Comparison of ENCODE assay signal across 21 mouse cellular contexts in genomic region chr19:43064155-43064554, GRCm38 (mm10).
DNase-seq lines count a peak whose midpoint lies in the region; ATAC-seq and TF ChIP-seq lines count a peak whose summit lies in the region.
"Had no signal": no experiment of that assay in that cellular context is flagged by ENCODE, and none has a peak within 500 bp of the region (broad histone marks: within the 10 kb centered on the region; RNA-seq: fewer than 3 reads in every experiment).

No protein-coding gene starts in this region.

- no peak for TF ChIP-seq POLR2A in liver, adult 2 months (IDR thresholded peaks at IDR 0.05; ENCODE audit: extremely low read depth, insufficient read depth, low read length)

- no peak overlapping the region for H3K4me3 ChIP-seq in heart, embryonic 11.5 days (ENCODE audit: low read depth, low read length)
- no peak overlapping the region for H3K4me3 ChIP-seq in liver, adult 2 months (ENCODE audit: insufficient read depth, low read depth, low read length)
- H3K4me3 ChIP-seq in liver, embryonic 11.5 days (ENCODE audit: low read depth, low read length) = no peak overlapping the region
- H3K4me3 ChIP-seq in midbrain, embryonic 15.5 days = no peak overlapping the region
- H3K4me3 ChIP-seq: embryonic facial prominence, embryonic 15.5 days; hindbrain, embryonic 15.5 days; limb, embryonic 12.5 days; liver, embryonic 15.5 days; megakaryocyte, embryonic 14.5 days; myocyte had no signal

- no peaks in the 10 kb centered on the region for H3K9me3 ChIP-seq in heart, embryonic 11.5 days (replicated peaks; ENCODE audit: control insufficient read depth, low read length)
- no peaks in the 10 kb centered on the region for H3K9me3 ChIP-seq in liver, embryonic 11.5 days (ENCODE audit: control insufficient read depth, low read length)
- no peaks in the 10 kb centered on the region for H3K9me3 ChIP-seq in midbrain, embryonic 15.5 days
- H3K9me3 ChIP-seq: embryonic facial prominence, embryonic 15.5 days; hindbrain, embryonic 15.5 days; limb, embryonic 12.5 days; liver, embryonic 15.5 days; megakaryocyte, embryonic 14.5 days had no signal

- intact Hi-C loops in heart, postnatal 10 days (cut with DNase I) = no loop called here

- H3K4me1 ChIP-seq in heart, embryonic 11.5 days (ENCODE audit: control insufficient read depth, insufficient read depth, low read length) = no peaks in the 10 kb centered on the region
- H3K4me1 ChIP-seq in liver, adult 2 months (ENCODE audit: control insufficient read depth, insufficient read depth, low read length) = no peaks in the 10 kb centered on the region
- 0 out of 2 replicates have a peak, but pooled peaks cover 2% of the 10 kb centered on the region for H3K4me1 ChIP-seq in liver, embryonic 11.5 days (replicated peaks; ENCODE audit: control insufficient read depth, insufficient read depth, low read length)
- no peaks in the 10 kb centered on the region for H3K4me1 ChIP-seq in midbrain, embryonic 15.5 days
- H3K4me1 ChIP-seq: embryonic facial prominence, embryonic 15.5 days; limb, embryonic 12.5 days; liver, embryonic 15.5 days had no signal

- no peaks in the 10 kb centered on the region for H3K79me2 ChIP-seq in liver, adult 2 months (ENCODE audit: control insufficient read depth, insufficient read depth, low read length)

- WGBS in heart, embryonic 11.5 days (ENCODE audit: insufficient replicate concordance) = 63% methylated on average over 2 of the region's 2 CpGs
- WGBS in liver, adult 2 months = 53% methylated on average over 2 of the region's 2 CpGs
- WGBS in liver, embryonic 11.5 days = 60% methylated on average over 2 of the region's 2 CpGs
- 82% methylated on average over 2 of the region's 2 CpGs for WGBS in midbrain, embryonic 15.5 days

- no peaks in the 10 kb centered on the region for H3K27me3 ChIP-seq in heart, embryonic 11.5 days (ENCODE audit: control insufficient read depth, insufficient read depth, low read length)
- H3K27me3 ChIP-seq in liver, adult 2 months (ENCODE audit: control insufficient read depth, insufficient read depth, low read length) = no peaks in the 10 kb centered on the region
- no peaks in the 10 kb centered on the region for H3K27me3 ChIP-seq in liver, embryonic 11.5 days (replicated peaks; ENCODE audit: control insufficient read depth, insufficient read depth, low read length)
- H3K27me3 ChIP-seq in midbrain, embryonic 15.5 days (replicated peaks) = no peaks in the 10 kb centered on the region
- H3K27me3 ChIP-seq: embryonic facial prominence, embryonic 15.5 days; hindbrain, embryonic 15.5 days; limb, embryonic 12.5 days; liver, embryonic 15.5 days; megakaryocyte, embryonic 14.5 days had no signal

- ATAC-seq in heart, embryonic 11.5 days (replicated peaks; ENCODE audit: insufficient number of reproducible peaks, low FRiP score, low TSS enrichment) = no peak
- no peak for ATAC-seq in liver, embryonic 11.5 days (replicated peaks; ENCODE audit: low FRiP score)
- ATAC-seq in midbrain, embryonic 15.5 days (replicated peaks) = no peak
- ATAC-seq: forebrain, embryonic 16.5 days; Patski had no signal

- no peak for TF ChIP-seq CTCF in liver, adult 2 months (IDR thresholded peaks at IDR 0.05; ENCODE audit: low read depth, low read length)

- no peak overlapping the region for H3K4me2 ChIP-seq in heart, embryonic 11.5 days
- H3K4me2 ChIP-seq in liver, embryonic 11.5 days = no peak overlapping the region
- no peak overlapping the region for H3K4me2 ChIP-seq in midbrain, embryonic 15.5 days
- H3K4me2 ChIP-seq: embryonic facial prominence, embryonic 15.5 days; hindbrain, embryonic 15.5 days; limb, embryonic 12.5 days; liver, embryonic 15.5 days had no signal

- DNase-seq in heart, postnatal 10 days = peak; percentile 14 to 23
- DNase-seq in liver, adult 2 months (ENCODE audit: extremely low read depth, low read depth, low spot score) = peak; percentile 21
- DNase-seq in liver, embryonic 11.5 days (ENCODE audit: low spot score) = no peak
- DNase-seq in 3T3-L1 (ENCODE audit: low read depth, low spot score) = peak; percentile 6
- DNase-seq in Muller cell, postnatal 12 days (ENCODE audit: inconsistent ontology term) = peak; percentile 1
- DNase-seq: adrenal gland, postnatal 10 days; B cell, adult 2 months; cerebellum, adult 9-11 months; gastrocnemius, postnatal 25 days; kidney, adult 18-20 months; midbrain, embryonic 14.5 days had no signal

- H3K27ac ChIP-seq in heart, embryonic 11.5 days (ENCODE audit: low read depth, low read length) = no peak overlapping the region
- no peak overlapping the region for H3K27ac ChIP-seq in liver, adult 2 months (replicated peaks; ENCODE audit: insufficient read depth, low read depth, low read length)
- no peak overlapping the region for H3K27ac ChIP-seq in liver, embryonic 11.5 days (ENCODE audit: low read depth, low read length)
- no peak overlapping the region for H3K27ac ChIP-seq in midbrain, embryonic 15.5 days
- H3K27ac ChIP-seq: embryonic facial prominence, embryonic 15.5 days; hindbrain, embryonic 15.5 days; limb, embryonic 12.5 days; liver, embryonic 15.5 days had no signal

- no peak overlapping the region for H3K9ac ChIP-seq in heart, embryonic 11.5 days (ENCODE audit: low read depth, low read length)
- H3K9ac ChIP-seq in liver, adult 2 months (ENCODE audit: low read depth, low read length) = no peak overlapping the region
- no peak overlapping the region for H3K9ac ChIP-seq in liver, embryonic 11.5 days (ENCODE audit: low read depth, low read length)
- H3K9ac ChIP-seq in midbrain, embryonic 15.5 days = no peak overlapping the region
- H3K9ac ChIP-seq: embryonic facial prominence, embryonic 15.5 days; hindbrain, embryonic 15.5 days; limb, embryonic 12.5 days; liver, embryonic 15.5 days had no signal

- H3K36me3 ChIP-seq in heart, embryonic 11.5 days (ENCODE audit: control insufficient read depth, insufficient read depth, low read length) = no peaks in the 10 kb centered on the region
- no peaks in the 10 kb centered on the region for H3K36me3 ChIP-seq in liver, adult 2 months (ENCODE audit: control insufficient read depth, insufficient read depth, low read length)
- no peaks in the 10 kb centered on the region for H3K36me3 ChIP-seq in liver, embryonic 11.5 days (ENCODE audit: control insufficient read depth, insufficient read depth, low read length)
- H3K36me3 ChIP-seq in midbrain, embryonic 15.5 days (replicated peaks) = no peaks in the 10 kb centered on the region
- H3K36me3 ChIP-seq: embryonic facial prominence, embryonic 15.5 days; hindbrain, embryonic 15.5 days; limb, embryonic 12.5 days; liver, embryonic 15.5 days had no signal
